In the genomic region with DNA sequence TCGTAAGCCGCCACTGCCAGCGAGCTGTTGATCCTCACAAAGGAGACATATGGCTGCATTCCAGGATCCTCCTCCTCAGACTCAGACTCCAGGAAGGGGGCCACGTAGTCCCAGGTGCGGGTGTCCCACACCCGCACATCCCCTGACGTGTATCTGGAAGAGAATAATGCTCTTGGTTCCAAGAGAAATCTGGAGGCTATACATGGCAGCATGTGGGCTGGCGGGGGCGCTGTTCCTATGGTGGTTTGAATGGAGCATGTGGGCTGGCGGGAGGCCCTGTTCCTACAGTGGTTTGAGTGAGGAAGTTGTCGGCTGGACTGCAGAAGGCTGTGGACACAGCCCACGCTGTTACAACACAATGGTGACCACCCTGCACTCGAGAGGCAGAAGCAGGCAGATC, we compare ENCODE assay signal across 12 mouse cellular contexts. TPM values are rescaled to one million over a fixed set of nuclear protein-coding genes. Genes with fewer than 3 reads are reported as not detected.
A peak's percentile ranks its signal among the peaks of the same experiment; 100 is the strongest.
DNase-seq lines count a peak whose midpoint lies in the region; ATAC-seq and TF ChIP-seq lines count a peak whose summit lies in the region.
"Had no signal": no experiment of that assay in that cellular context is flagged by ENCODE, and none has a peak within 500 bp of the region (broad histone marks: within the 10 kb centered on the region; RNA-seq: fewer than 3 reads in every experiment).

No protein-coding gene starts in this region.

- DNase-seq in midbrain, embryonic 14.5 days: peak; percentile 38
- no peak for DNase-seq in midbrain, embryonic 11.5 days (ENCODE audit: low spot score, missing footprints)
- peak; percentile 61 for DNase-seq in forebrain, postnatal 0 days
- DNase-seq in left cerebral cortex, adult 18-20 months (ENCODE audit: low spot score in 2 of 2): peak; percentile 82 to 90
- no peak for DNase-seq in stomach, postnatal 0 days (ENCODE audit: low spot score)
- no peak for DNase-seq in adrenal gland, postnatal 10 days
- DNase-seq in neural tube, embryonic 10.5 days (ENCODE audit: extremely low spot score, low spot score): no peak
- no peak for DNase-seq in kidney, adult 8-10 months
- DNase-seq: gastrocnemius, postnatal 25 days had no signal

- no peak overlapping the region for H3K9ac ChIP-seq in midbrain, embryonic 14.5 days (replicated peaks; ENCODE audit: low read length)
- H3K9ac ChIP-seq in midbrain, embryonic 11.5 days (ENCODE audit: low read length): no peak overlapping the region
- H3K9ac ChIP-seq in forebrain, postnatal 0 days: no peak overlapping the region
- no peak overlapping the region for H3K9ac ChIP-seq in stomach, postnatal 0 days (ENCODE audit: low read length)
- H3K9ac ChIP-seq: liver, embryonic 12.5 days; midbrain, embryonic 15.5 days had no signal

- 80% methylated on average over 13 of the region's 13 CpGs for WGBS in midbrain, embryonic 14.5 days
- WGBS in midbrain, embryonic 11.5 days: 87% methylated on average over 13 of the region's 13 CpGs
- 39% methylated on average over 13 of the region's 13 CpGs for WGBS in forebrain, postnatal 0 days
- WGBS in stomach, postnatal 0 days: 74% methylated on average over 13 of the region's 13 CpGs

- H3K4me2 ChIP-seq in midbrain, embryonic 14.5 days (ENCODE audit: low read length): no peak overlapping the region
- H3K4me2 ChIP-seq in midbrain, embryonic 11.5 days: no peak overlapping the region
- H3K4me2 ChIP-seq in forebrain, postnatal 0 days (ENCODE audit: low read depth): no peak overlapping the region
- no peak overlapping the region for H3K4me2 ChIP-seq in stomach, postnatal 0 days (replicated peaks; ENCODE audit: low read depth)
- H3K4me2 ChIP-seq: liver, embryonic 12.5 days; midbrain, embryonic 15.5 days had no signal

- H3K4me3 ChIP-seq in midbrain, embryonic 14.5 days (replicated peaks; ENCODE audit: low read depth, low read length): no peak overlapping the region
- H3K4me3 ChIP-seq in midbrain, embryonic 11.5 days (ENCODE audit: low read depth, low read length): no peak overlapping the region
- no peak overlapping the region for H3K4me3 ChIP-seq in forebrain, postnatal 0 days (ENCODE audit: low read depth, low read length)
- H3K4me3 ChIP-seq in stomach, postnatal 0 days (ENCODE audit: low read depth, low read length): no peak overlapping the region
- H3K4me3 ChIP-seq: liver, embryonic 12.5 days; midbrain, embryonic 15.5 days had no signal

- ATAC-seq in midbrain, embryonic 14.5 days (ENCODE audit: low FRiP score, low TSS enrichment): no peak
- no peak for ATAC-seq in midbrain, embryonic 11.5 days (ENCODE audit: low FRiP score)
- peak; percentile 40 for ATAC-seq in forebrain, postnatal 0 days
- no peak for ATAC-seq in stomach, postnatal 0 days (ENCODE audit: low FRiP score, low TSS enrichment)
- ATAC-seq: liver, embryonic 12.5 days; midbrain, embryonic 15.5 days; Patski had no signal

- no peaks in the 10 kb centered on the region for H3K27me3 ChIP-seq in midbrain, embryonic 14.5 days (ENCODE audit: control insufficient read depth, insufficient read depth, low read length)
- H3K27me3 ChIP-seq in midbrain, embryonic 11.5 days (ENCODE audit: control insufficient read depth, insufficient read depth, low read length): no peaks in the 10 kb centered on the region
- no peaks in the 10 kb centered on the region for H3K27me3 ChIP-seq in forebrain, postnatal 0 days (ENCODE audit: insufficient read depth, low read length)
- H3K27me3 ChIP-seq in stomach, postnatal 0 days (ENCODE audit: control insufficient read depth, insufficient read depth, low read length): no peaks in the 10 kb centered on the region
- H3K27me3 ChIP-seq: liver, embryonic 12.5 days; midbrain, embryonic 15.5 days; Patski had no signal

- no peak overlapping the region for H3K27ac ChIP-seq in midbrain, embryonic 14.5 days (replicated peaks; ENCODE audit: low read depth, low read length)
- H3K27ac ChIP-seq in midbrain, embryonic 11.5 days (ENCODE audit: low read depth, low read length): no peak overlapping the region
- H3K27ac ChIP-seq in forebrain, postnatal 0 days (ENCODE audit: low read depth, low read length): no peak overlapping the region
- H3K27ac ChIP-seq in stomach, postnatal 0 days (replicated peaks): no peak overlapping the region
- H3K27ac ChIP-seq: liver, embryonic 12.5 days; midbrain, embryonic 15.5 days had no signal

- H3K9me3 ChIP-seq in midbrain, embryonic 14.5 days (ENCODE audit: control insufficient read depth, low read length): no peaks in the 10 kb centered on the region
- H3K9me3 ChIP-seq in midbrain, embryonic 11.5 days (ENCODE audit: control insufficient read depth, low read length): no peaks in the 10 kb centered on the region
- no peaks in the 10 kb centered on the region for H3K9me3 ChIP-seq in forebrain, postnatal 0 days (ENCODE audit: low read length)
- no peaks in the 10 kb centered on the region for H3K9me3 ChIP-seq in stomach, postnatal 0 days (ENCODE audit: control insufficient read depth, low read length)
- H3K9me3 ChIP-seq: liver, embryonic 12.5 days; midbrain, embryonic 15.5 days had no signal

- peaks cover 21% of the 10 kb centered on the region for H3K36me3 ChIP-seq in midbrain, embryonic 14.5 days (ENCODE audit: control insufficient read depth, insufficient read depth, low read length)
- H3K36me3 ChIP-seq in midbrain, embryonic 11.5 days (ENCODE audit: control insufficient read depth, insufficient read depth, low read length): no peaks in the 10 kb centered on the region; the same call in 1 of the 2 replicates
- H3K36me3 ChIP-seq in forebrain, postnatal 0 days (ENCODE audit: insufficient read depth): peaks cover 14% of the 10 kb centered on the region
- H3K36me3 ChIP-seq in stomach, postnatal 0 days (ENCODE audit: control insufficient read depth, insufficient read depth, low read length): no peaks in the 10 kb centered on the region; the same call in 1 of the 2 replicates

- H3K4me1 ChIP-seq in midbrain, embryonic 14.5 days (ENCODE audit: control insufficient read depth, insufficient read depth, low read length): peaks cover 8% of the 10 kb centered on the region
- no peaks in the 10 kb centered on the region for H3K4me1 ChIP-seq in midbrain, embryonic 11.5 days (ENCODE audit: control insufficient read depth, insufficient read depth, low read length)
- H3K4me1 ChIP-seq in forebrain, postnatal 0 days (ENCODE audit: insufficient read depth): peaks cover 6% of the 10 kb centered on the region
- H3K4me1 ChIP-seq in stomach, postnatal 0 days (replicated peaks; ENCODE audit: control insufficient read depth, insufficient read depth): no peaks in the 10 kb centered on the region
- H3K4me1 ChIP-seq: liver, embryonic 12.5 days had no signal

- TF ChIP-seq EP300 in stomach, postnatal 0 days (optimal IDR thresholded peaks at IDR 0.05): no peak

- TF ChIP-seq CTCF in forebrain, postnatal 0 days (IDR thresholded peaks at IDR 0.05; ENCODE audit: low read depth): peak; percentile 55
- TF ChIP-seq CTCF in stomach, postnatal 0 days (IDR thresholded peaks at IDR 0.05; ENCODE audit: low read depth): peak; percentile 27; the same call in 1 of the 2 replicates

RNA-seq across cellular contexts. Expression of a gene that starts 41.6 kb away (rescaled TPM):
- polyA plus RNA-seq in midbrain, embryonic 14.5 days (2014; fragmentation: Nextera tagmentation; extraction: Ambion mirVana): 21.4 and 21.6 TPM in 2 replicates
- 16.5 and 21.1 TPM in 2 replicates for polyA plus RNA-seq in midbrain, embryonic 11.5 days (2014; fragmentation: Nextera tagmentation; extraction: Ambion mirVana)
- 42.8 and 51.0 TPM in 2 replicates for total RNA-seq in forebrain, postnatal 0 days (2014; rRNA removed)
- 15.2 and 16.4 TPM in 2 replicates for polyA plus RNA-seq in forebrain, postnatal 0 days (2015; fragmentation: Nextera tagmentation; extraction: Ambion mirVana)
- 10 to 100 TPM; 31.9 to 32.0 TPM for total RNA-seq in left cerebral cortex, adult 18-20 months (2021)
- polyA plus RNA-seq in stomach, postnatal 0 days (2015; fragmentation: Nextera tagmentation; extraction: Ambion mirVana): 14.0 and 14.2 TPM in 2 replicates
- total RNA-seq in adrenal gland, postnatal 10 days (2021): 10 to 100 TPM; 51.8 to 53.4 TPM

RNA-seq across cellular contexts. Expression of a gene that starts 50.8 kb away (rescaled TPM):
- polyA plus RNA-seq in midbrain, embryonic 14.5 days (2014; fragmentation: Nextera tagmentation; extraction: Ambion mirVana): 1.4 and 2.9 TPM in 2 replicates
- polyA plus RNA-seq in midbrain, embryonic 11.5 days (2014; fragmentation: Nextera tagmentation; extraction: Ambion mirVana): 0.08 and 0.18 TPM in 2 replicates
- 17.3 and 26.3 TPM in 2 replicates for total RNA-seq in forebrain, postnatal 0 days (2014; rRNA removed)
- polyA plus RNA-seq in forebrain, postnatal 0 days (2015; fragmentation: Nextera tagmentation; extraction: Ambion mirVana): 4.7 and 8.4 TPM in 2 replicates
- 10 to 100 TPM; 27.4 to 27.9 TPM for total RNA-seq in left cerebral cortex, adult 18-20 months (2021)
- polyA plus RNA-seq in stomach, postnatal 0 days (2015; fragmentation: Nextera tagmentation; extraction: Ambion mirVana): 0.18 and 0.41 TPM in 2 replicates
- total RNA-seq in adrenal gland, postnatal 10 days (2021): under 1 TPM; 0.33 to 0.91 TPM

Comparison
In these comparisons a context has a peak if more than half of its experiments do, and no peak if none do; other contexts are left out.
1. DNase-seq: peak in midbrain, embryonic 14.5 days (single experiment), forebrain, postnatal 0 days (single experiment) and left cerebral cortex, adult 18-20 months (2 of 2); none in midbrain, embryonic 11.5 days (single experiment), stomach, postnatal 0 days (single experiment), adrenal gland, postnatal 10 days (single experiment), neural tube, embryonic 10.5 days (single experiment) and kidney, adult 8-10 months (0 of 2).